Mouse (Mus musculus): ENCODE results near the gene Mgrn1.

DNA sequence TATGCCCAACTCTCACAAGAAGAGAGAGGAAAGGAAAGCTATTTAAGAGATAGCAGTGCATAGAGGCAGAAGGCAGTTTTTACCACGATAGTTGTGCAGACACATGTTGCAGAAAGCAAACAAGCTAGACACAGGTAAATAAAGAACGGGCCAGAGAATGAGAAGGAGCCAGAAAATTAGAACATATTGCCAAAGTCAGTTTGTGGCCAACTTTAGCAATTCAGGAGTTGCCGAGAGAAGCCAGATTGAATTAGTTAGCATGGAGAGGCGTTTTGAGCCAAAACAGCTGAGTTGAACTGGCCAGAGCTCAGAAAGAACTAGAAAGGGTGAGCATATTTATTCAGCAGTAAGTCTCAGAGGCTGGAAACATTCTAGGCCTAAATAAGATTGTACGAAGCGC is 6.1 kb downstream of the Mgrn1 start:
- no peak for TF ChIP-seq CTCF (IDR thresholded peaks at IDR 0.05; ENCODE audit: low read depth)
- no peak for TF ChIP-seq EP300 (IDR thresholded peaks at IDR 0.05; ENCODE audit: low read depth)

Measured in liver, postnatal 0 days (tissue).